Mouse (Mus musculus): Measurements from ENCODE around the gene Grm4. TPM values are rescaled to one million over a fixed set of nuclear protein-coding genes. Genes with fewer than 3 reads are reported as not detected.

Gene Grm4
- polyA plus RNA-seq, 1 experiment from 2014 or later = 10.1 TPM

GRCm38 (mm10) chr17:27541984-27542383 lies 20.8 kb upstream of the Grm4 start:
- Histone ChIP-seq H3K9ac (replicated peaks; ENCODE audit: low read length) (no peak overlapping the region), H3K27me3 (ENCODE audit: control insufficient read depth, insufficient read depth, low read length) (no peaks in the 10 kb centered on the region), H3K36me3 (ENCODE audit: control insufficient read depth, insufficient read depth, low read length) (no peaks in the 10 kb centered on the region), H3K9me3 (ENCODE audit: control insufficient read depth, low read length) (no peaks in the 10 kb centered on the region), H3K4me1 (ENCODE audit: control insufficient read depth, insufficient read depth, low read length) (no peaks in the 10 kb centered on the region), H3K4me2 (ENCODE audit: low read length) (no peak overlapping the region), H3K4me3 (replicated peaks; ENCODE audit: low read depth, low read length) (no peak overlapping the region), H3K27ac (replicated peaks; ENCODE audit: low read depth, low read length) (no peak overlapping the region)
- DNase-seq (no peak), ATAC-seq (ENCODE audit: low FRiP score, low TSS enrichment) (no peak)
- 87% methylated on average over 3 of the region's 3 CpGs for WGBS

- no peaks in the 10 kb centered on the region for H3K4me1 ChIP-seq (ENCODE audit: control insufficient read depth, insufficient read depth, low read length)
- H3K4me3 ChIP-seq (replicated peaks; ENCODE audit: low read depth, low read length) = no peak overlapping the region
- H3K27ac ChIP-seq (replicated peaks; ENCODE audit: low read depth, low read length) = no peak overlapping the region
- H3K9ac ChIP-seq (replicated peaks; ENCODE audit: low read length) = no peak overlapping the region
- no peaks in the 10 kb centered on the region for H3K27me3 ChIP-seq (ENCODE audit: control insufficient read depth, insufficient read depth, low read length)
- WGBS = 75% methylated on average over 2 of the region's 2 CpGs
- ATAC-seq (ENCODE audit: low FRiP score, low TSS enrichment) (no peak), DNase-seq (no peak)
- no peaks in the 10 kb centered on the region for H3K36me3 ChIP-seq (ENCODE audit: control insufficient read depth, insufficient read depth, low read length)
- no peak overlapping the region for H3K4me2 ChIP-seq (ENCODE audit: low read length)
- no peaks in the 10 kb centered on the region for H3K9me3 ChIP-seq (ENCODE audit: control insufficient read depth, low read length)
These were observed 20.1 kb upstream of the Grm4 start for GRCm38 (mm10) chr17:27541261-27541660.

GRCm38 (mm10) chr17:27534718-27535117 lies 13.5 kb upstream of the Grm4 start:
- Histone ChIP-seq H3K4me3 (replicated peaks; ENCODE audit: low read depth, low read length) (no peak overlapping the region), H3K9ac (replicated peaks; ENCODE audit: low read length) (no peak overlapping the region), H3K9me3 (ENCODE audit: control insufficient read depth, low read length) (no peaks in the 10 kb centered on the region), H3K36me3 (ENCODE audit: control insufficient read depth, insufficient read depth, low read length) (no peaks in the 10 kb centered on the region), H3K27me3 (ENCODE audit: control insufficient read depth, insufficient read depth, low read length) (no peaks in the 10 kb centered on the region), H3K27ac (replicated peaks; ENCODE audit: low read depth, low read length) (no peak overlapping the region), H3K4me1 (ENCODE audit: control insufficient read depth, insufficient read depth, low read length) (no peaks in the 10 kb centered on the region), H3K4me2 (ENCODE audit: low read length) (0 out of 2 replicates have a peak overlapping the region, but pooled peaks have one; percentile 1)
- 3% methylated on average over 10 of the region's 10 CpGs for WGBS
- ATAC-seq (ENCODE audit: low FRiP score, low TSS enrichment) (peak; percentile 60; the same call in 1 of the 2 replicates), DNase-seq (peak; percentile 95)

GRCm38 (mm10) chr17:27533354-27533753 lies 12.2 kb upstream of the Grm4 start:
- 90% methylated on average over 3 of the region's 3 CpGs for WGBS
- no peaks in the 10 kb centered on the region for H3K27me3 ChIP-seq (ENCODE audit: control insufficient read depth, insufficient read depth, low read length)
- H3K4me2 ChIP-seq (ENCODE audit: low read length) = no peak overlapping the region
- ATAC-seq (ENCODE audit: low FRiP score, low TSS enrichment) (no peak), DNase-seq (no peak)
- no peaks in the 10 kb centered on the region for H3K4me1 ChIP-seq (ENCODE audit: control insufficient read depth, insufficient read depth, low read length)
- no peak overlapping the region for H3K27ac ChIP-seq (replicated peaks; ENCODE audit: low read depth, low read length)
- no peak overlapping the region for H3K4me3 ChIP-seq (replicated peaks; ENCODE audit: low read depth, low read length)
- H3K9me3 ChIP-seq (ENCODE audit: control insufficient read depth, low read length) = no peaks in the 10 kb centered on the region
- no peaks in the 10 kb centered on the region for H3K36me3 ChIP-seq (ENCODE audit: control insufficient read depth, insufficient read depth, low read length)
- H3K9ac ChIP-seq (replicated peaks; ENCODE audit: low read length) = no peak overlapping the region

- no peak for ATAC-seq (ENCODE audit: low FRiP score, low TSS enrichment)
- 92% methylated on average over 8 of the region's 8 CpGs for WGBS
- no peaks in the 10 kb centered on the region for H3K9me3 ChIP-seq (ENCODE audit: control insufficient read depth, low read length)
- no peak overlapping the region for H3K4me3 ChIP-seq (replicated peaks; ENCODE audit: low read depth, low read length)
- no peaks in the 10 kb centered on the region for H3K27me3 ChIP-seq (ENCODE audit: control insufficient read depth, insufficient read depth, low read length)
- H3K4me1 ChIP-seq (ENCODE audit: control insufficient read depth, insufficient read depth, low read length) = no peaks in the 10 kb centered on the region
- no peak overlapping the region for H3K9ac ChIP-seq (replicated peaks; ENCODE audit: low read length)
- DNase-seq = no peak
- H3K4me2 ChIP-seq (ENCODE audit: low read length) = no peak overlapping the region
- H3K36me3 ChIP-seq (ENCODE audit: control insufficient read depth, insufficient read depth, low read length) = no peaks in the 10 kb centered on the region
- H3K27ac ChIP-seq (replicated peaks; ENCODE audit: low read depth, low read length) = no peak overlapping the region
These were observed 10.9 kb upstream of the Grm4 start for GRCm38 (mm10) chr17:27532095-27532494.

- Histone ChIP-seq H3K4me3 (replicated peaks; ENCODE audit: low read depth, low read length) (no peak overlapping the region), H3K9ac (replicated peaks; ENCODE audit: low read length) (no peak overlapping the region), H3K9me3 (ENCODE audit: control insufficient read depth, low read length) (no peaks in the 10 kb centered on the region), H3K36me3 (ENCODE audit: control insufficient read depth, insufficient read depth, low read length) (no peaks in the 10 kb centered on the region), H3K4me1 (ENCODE audit: control insufficient read depth, insufficient read depth, low read length) (no peaks in the 10 kb centered on the region), H3K4me2 (ENCODE audit: low read length) (no peak overlapping the region), H3K27ac (replicated peaks; ENCODE audit: low read depth, low read length) (no peak overlapping the region), H3K27me3 (ENCODE audit: control insufficient read depth, insufficient read depth, low read length) (no peaks in the 10 kb centered on the region)
- WGBS = 77% methylated on average over 5 of the region's 5 CpGs
- ATAC-seq (ENCODE audit: low FRiP score, low TSS enrichment) = no peak
- DNase-seq = no peak
These were observed 7.6 kb upstream of the Grm4 start for GRCm38 (mm10) chr17:27528767-27529166.

- ATAC-seq (ENCODE audit: low FRiP score, low TSS enrichment) = no peak
- Histone ChIP-seq H3K4me2 (ENCODE audit: low read length) (no peak overlapping the region), H3K4me1 (ENCODE audit: control insufficient read depth, insufficient read depth, low read length) (no peaks in the 10 kb centered on the region), H3K36me3 (ENCODE audit: control insufficient read depth, insufficient read depth, low read length) (no peaks in the 10 kb centered on the region), H3K9me3 (ENCODE audit: control insufficient read depth, low read length) (no peaks in the 10 kb centered on the region), H3K9ac (replicated peaks; ENCODE audit: low read length) (no peak overlapping the region), H3K4me3 (replicated peaks; ENCODE audit: low read depth, low read length) (no peak overlapping the region), H3K27me3 (ENCODE audit: control insufficient read depth, insufficient read depth, low read length) (no peaks in the 10 kb centered on the region), H3K27ac (replicated peaks; ENCODE audit: low read depth, low read length) (no peak overlapping the region)
- no peak for DNase-seq
- WGBS = 46% methylated on average over 8 of the region's 8 CpGs
These were observed 6.8 kb upstream of the Grm4 start for GRCm38 (mm10) chr17:27528030-27528429.

- 71% methylated on average over 6 of the region's 6 CpGs for WGBS
- Histone ChIP-seq H3K27me3 (ENCODE audit: control insufficient read depth, insufficient read depth, low read length) (no peaks in the 10 kb centered on the region), H3K36me3 (ENCODE audit: control insufficient read depth, insufficient read depth, low read length) (no peaks in the 10 kb centered on the region), H3K4me1 (ENCODE audit: control insufficient read depth, insufficient read depth, low read length) (no peaks in the 10 kb centered on the region), H3K27ac (replicated peaks; ENCODE audit: low read depth, low read length) (no peak overlapping the region), H3K4me3 (replicated peaks; ENCODE audit: low read depth, low read length) (no peak overlapping the region), H3K9me3 (ENCODE audit: control insufficient read depth, low read length) (no peaks in the 10 kb centered on the region), H3K4me2 (ENCODE audit: low read length) (no peak overlapping the region), H3K9ac (replicated peaks; ENCODE audit: low read length) (no peak overlapping the region)
- ATAC-seq (ENCODE audit: low FRiP score, low TSS enrichment) = no peak
- DNase-seq = no peak
These were observed 6.0 kb upstream of the Grm4 start for GRCm38 (mm10) chr17:27527188-27527587.

GRCm38 (mm10) chr17:27523121-27523520 lies 1.9 kb upstream of the Grm4 start:
- WGBS = 42% methylated on average over 7 of the region's 7 CpGs
- Histone ChIP-seq H3K4me2 (ENCODE audit: low read length) (no peak overlapping the region), H3K27me3 (ENCODE audit: control insufficient read depth, insufficient read depth, low read length) (peaks cover 10% of the 10 kb centered on the region), H3K27ac (replicated peaks; ENCODE audit: low read depth, low read length) (no peak overlapping the region), H3K9me3 (ENCODE audit: control insufficient read depth, low read length) (no peaks in the 10 kb centered on the region), H3K4me3 (replicated peaks; ENCODE audit: low read depth, low read length) (no peak overlapping the region), H3K9ac (replicated peaks; ENCODE audit: low read length) (no peak overlapping the region), H3K36me3 (ENCODE audit: control insufficient read depth, insufficient read depth, low read length) (no peaks in the 10 kb centered on the region), H3K4me1 (ENCODE audit: control insufficient read depth, insufficient read depth, low read length) (peaks cover 13% of the 10 kb centered on the region)
- ATAC-seq (ENCODE audit: low FRiP score, low TSS enrichment) (no peak), DNase-seq (no peak)
